Mouse (Mus musculus): ENCODE measurements around the gene Rufy1. TPM values are rescaled to one million over a fixed set of nuclear protein-coding genes. Genes with fewer than 3 reads are reported as not detected.
"Not testable (repeated sequence)": the region's sequence is repeated elsewhere in the genome, so short reads cannot be mapped to it uniquely, and the experiment has no call there.

Rufy1 gene
- 10 to 100 TPM; 29.6 to 30.1 TPM for total RNA-seq (2021)

GRCm38 (mm10) chr11:50430277-50431133 lies at the start of gene Rufy1:
Gene Rufy1, minus strand, starts transcription at chr11:50431125.
- peak; percentile 82 to 85 for DNase-seq

- DNase-seq: no peak
Observed at GRCm38 (mm10) chr11:50478072-50478471, 47.1 kb upstream of the Rufy1 start.

- no peak for DNase-seq
Observed at GRCm38 (mm10) chr11:50477486-50478070, 46.7 kb upstream of the Rufy1 start.

DNA sequence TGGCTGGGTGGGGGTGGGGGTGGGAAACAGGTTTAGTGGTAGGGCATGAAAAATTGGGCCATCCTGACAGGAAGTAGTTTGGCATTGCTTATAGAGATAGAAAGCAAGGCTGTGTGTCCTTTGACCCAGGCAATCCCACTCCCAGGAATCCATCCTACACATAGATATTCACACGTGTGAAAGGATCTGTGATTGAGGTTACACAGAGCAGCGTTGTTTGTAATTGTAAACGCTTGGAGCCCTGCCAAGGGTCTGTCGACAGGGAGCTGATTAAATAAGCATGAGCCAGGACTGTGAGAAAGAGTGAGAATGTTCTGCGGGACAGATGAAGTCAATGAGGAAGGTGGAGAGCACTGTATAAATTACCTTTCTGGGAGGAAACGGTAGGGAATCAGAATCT lies 46.0 kb upstream of the Rufy1 start:
- no peak for DNase-seq

DNA sequence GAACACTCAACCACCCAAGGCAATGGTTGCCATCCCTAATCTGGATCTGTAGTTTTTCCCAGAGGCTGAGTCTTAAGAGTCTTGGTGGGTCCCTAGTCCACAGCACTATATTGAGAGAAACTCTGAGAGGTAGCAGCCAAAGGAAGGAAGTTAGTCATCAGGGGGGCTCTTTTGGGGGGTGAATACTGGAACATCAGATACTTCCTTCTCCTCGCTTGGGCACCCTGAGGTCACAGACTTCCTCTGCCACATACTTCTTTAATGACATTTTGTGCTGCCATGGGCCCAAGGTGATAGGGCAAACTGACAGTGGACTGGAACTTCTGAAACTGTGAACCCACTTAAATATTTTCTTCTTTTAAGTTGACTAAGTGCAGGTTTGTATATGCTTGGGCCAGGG lies 43.0 kb upstream of the Rufy1 start:
- no peak for DNase-seq

DNA sequence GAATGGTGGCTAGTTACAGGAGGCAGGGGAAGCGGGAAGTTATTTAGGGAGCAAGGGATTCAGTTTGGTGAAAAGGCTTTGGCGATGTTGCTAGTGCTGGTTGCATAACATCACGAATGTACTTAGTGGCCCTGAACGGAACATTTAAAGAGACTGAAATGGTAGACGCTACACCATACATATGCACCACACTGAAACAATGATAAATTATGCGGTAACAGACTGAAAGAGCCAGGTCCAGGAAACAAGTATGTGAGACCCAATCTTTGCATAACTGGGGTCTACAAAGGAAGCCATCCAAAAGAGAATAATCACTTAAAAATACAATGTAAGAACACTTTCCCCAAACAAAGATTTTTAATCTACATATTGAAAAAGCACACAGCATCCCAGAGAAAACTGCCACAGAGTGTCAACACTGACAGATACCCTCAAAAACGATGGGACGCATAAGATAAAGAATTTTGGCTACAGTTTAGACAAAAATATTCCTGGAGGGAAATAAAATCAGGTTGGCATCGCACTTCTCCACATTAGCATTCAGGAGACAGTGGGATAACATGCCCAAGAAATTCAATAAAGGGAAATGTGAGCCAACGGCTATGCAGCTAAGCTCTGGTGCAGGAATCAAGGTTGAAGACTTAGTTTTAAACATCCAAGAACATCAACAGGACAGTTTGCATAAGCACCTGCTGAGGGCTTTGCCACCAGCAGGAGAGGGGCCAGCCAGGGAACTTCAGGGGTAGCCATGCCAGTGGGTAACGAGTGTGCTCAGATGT lies 41.4 kb upstream of the Rufy1 start:
- no peak for DNase-seq

DNA sequence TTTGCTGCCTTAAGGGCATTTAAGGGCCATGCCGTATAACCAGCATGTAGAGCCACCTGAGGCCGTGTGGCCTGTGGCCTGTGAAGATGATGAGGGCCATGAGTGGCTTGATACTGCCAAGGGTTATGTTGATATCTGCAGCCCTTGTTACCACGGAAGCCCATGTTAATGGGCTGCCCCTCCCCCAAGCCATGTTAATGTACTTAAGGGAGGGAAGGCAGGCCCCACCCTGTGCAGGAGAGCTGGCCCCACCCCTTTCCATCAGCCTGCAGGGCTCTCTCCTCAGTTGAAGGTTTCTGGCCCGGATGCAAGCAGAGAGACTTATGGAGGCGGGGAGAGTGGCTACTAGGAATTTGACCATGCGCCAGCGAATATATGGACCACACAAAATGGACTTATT lies 30.6 kb upstream of the Rufy1 start:
- DNase-seq: no peak

- DNase-seq: no peak
Observed at GRCm38 (mm10) chr11:50459250-50459649, 28.3 kb upstream of the Rufy1 start.

DNA sequence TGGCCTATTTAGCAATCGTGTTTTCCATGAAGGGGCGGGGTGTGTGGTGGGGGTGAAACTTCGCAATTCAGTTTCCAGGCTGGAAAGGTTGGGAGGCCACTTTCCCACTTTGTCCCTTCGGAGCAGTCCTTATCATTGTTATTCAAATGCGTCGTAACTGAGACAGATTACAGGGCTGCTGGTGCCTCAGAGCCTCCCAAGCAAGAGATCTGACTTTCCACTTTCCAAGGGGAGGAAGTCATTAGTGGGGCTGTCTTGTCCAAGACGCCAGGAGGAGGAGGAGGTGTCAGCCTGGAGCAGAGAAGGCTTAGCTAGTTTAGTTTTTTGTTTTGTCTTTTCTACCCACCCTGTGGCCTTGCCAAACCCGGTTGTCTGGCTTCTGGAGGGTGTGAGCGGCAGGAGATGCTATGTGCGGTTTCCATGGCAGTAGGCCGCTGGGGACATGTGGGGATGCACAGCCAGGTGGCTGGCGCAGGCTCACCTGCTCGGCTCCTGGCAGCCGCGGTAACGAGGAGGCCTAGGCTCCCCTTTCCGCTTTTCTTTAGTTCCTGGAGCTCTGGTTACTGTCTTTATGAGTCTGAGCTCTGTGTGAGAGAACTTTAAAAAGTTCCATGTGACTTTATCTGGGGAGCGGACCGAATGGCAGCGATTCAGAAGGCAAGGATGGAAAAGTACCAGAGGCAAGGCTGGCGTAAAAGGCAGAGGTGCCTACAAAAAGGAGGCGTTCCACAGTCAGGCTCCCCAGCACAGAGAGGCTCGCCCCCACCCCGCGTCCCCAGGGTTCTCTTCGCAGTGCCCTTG lies 26.4 kb upstream of the Rufy1 start:
- no peak for DNase-seq

- no peak for DNase-seq
Observed at GRCm38 (mm10) chr11:50456455-50456854, 25.5 kb upstream of the Rufy1 start.

DNA sequence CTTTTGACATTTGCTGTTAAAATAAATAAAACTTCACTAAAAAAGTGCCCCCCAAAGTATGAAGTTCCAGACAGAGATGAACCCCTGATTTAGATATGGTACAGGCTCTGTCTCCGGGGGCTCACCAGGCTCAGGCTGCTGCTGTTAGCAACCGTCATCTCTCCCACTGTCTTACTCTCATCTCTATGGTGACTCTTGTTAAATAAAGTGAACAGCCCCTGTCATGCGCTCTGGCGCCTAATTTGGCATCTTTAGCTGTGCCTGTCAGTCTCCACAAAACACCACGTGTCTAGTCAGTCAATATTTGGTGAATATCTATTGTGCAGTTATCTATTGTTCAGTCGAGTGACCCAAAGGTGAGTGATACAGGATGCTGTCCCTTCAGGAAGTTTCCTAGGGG lies 24.0 kb upstream of the Rufy1 start:
- DNase-seq: no peak

DNA sequence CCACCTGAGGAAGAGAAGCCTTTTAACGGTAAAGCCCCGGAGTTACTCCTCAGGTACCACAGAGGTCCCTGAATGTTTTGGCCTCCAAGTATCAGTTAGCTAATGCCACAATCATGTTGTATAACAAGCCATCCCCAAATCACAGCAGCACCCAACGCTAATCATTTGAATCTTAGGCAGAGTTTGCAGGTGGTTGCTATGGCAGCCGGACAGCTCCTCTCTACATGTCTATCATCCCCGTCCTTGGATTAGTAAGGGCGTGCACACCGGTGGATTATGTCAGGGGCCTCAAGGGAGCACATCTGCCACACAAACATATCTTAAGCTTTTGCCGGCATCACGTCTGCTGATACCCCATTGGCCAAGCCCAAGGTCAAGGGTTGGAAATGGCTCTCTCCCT lies 19.3 kb upstream of the Rufy1 start:
- no peak for DNase-seq

DNA sequence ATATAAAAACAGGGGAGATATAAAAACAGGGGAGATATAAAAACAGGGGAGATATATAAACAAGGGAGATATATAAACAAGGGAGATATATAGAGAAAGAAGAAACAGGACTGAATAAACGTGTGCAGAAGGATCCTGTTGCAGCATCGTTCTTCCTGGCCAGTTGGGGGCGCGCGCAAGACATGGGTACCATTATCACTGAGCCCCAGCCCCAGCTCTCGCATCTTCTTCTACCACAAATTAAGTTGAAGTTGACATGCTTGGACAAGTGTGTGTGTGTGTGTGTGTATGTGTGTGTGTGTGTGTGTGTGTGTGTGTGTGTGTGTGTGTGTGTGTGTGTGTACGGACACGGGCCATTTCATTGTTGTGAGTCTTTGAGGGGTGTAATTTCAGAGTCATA lies 17.2 kb upstream of the Rufy1 start:
- DNase-seq: not testable (repeated sequence)

GRCm38 (mm10) chr11:50443259-50444065 lies 12.5 kb upstream of the Rufy1 start:
- no peak for DNase-seq

GRCm38 (mm10) chr11:50441637-50442036 lies 10.7 kb upstream of the Rufy1 start:
- no peak for DNase-seq

DNA sequence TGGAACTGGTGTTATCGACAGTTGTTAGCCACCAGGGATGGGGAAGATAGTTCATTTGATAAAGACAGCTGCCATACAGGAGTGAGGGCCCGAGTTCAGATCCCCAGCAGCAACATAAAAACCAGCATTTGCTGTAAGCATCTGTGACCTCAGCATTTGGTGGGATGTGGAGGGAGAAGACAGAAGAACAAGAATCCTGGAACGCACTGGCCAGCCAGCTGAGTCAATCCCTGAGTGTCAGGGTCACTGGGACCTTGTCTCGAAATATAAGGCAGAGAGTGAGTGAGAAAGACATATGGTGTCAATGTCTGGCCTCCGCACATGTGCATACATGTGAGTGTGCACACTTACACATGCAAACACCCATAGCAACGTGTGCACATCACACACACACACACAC lies 9.8 kb upstream of the Rufy1 start:
- DNase-seq: no peak

GRCm38 (mm10) chr11:50439857-50440256 lies 8.9 kb upstream of the Rufy1 start:
- DNase-seq: no peak

DNA sequence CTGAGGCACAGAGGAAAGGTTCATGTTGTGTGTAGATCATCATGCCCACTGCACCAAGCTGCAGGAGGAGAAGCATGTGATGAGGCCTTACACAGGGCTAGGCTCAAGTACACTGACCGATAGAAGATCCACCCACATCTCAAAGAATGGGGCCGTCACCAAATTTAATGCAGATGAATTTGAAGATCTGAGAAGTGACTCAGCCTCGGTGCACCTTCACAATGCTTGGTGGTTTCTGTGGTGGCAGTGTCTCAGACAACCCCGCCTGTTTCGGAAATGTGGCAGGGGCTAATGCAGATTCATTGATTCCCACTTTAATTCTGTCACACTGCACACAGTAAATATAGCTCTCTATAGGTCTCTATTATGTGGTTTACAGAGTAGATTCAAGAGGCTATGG lies 2.0 kb upstream of the Rufy1 start:
- no peak for DNase-seq

DNA sequence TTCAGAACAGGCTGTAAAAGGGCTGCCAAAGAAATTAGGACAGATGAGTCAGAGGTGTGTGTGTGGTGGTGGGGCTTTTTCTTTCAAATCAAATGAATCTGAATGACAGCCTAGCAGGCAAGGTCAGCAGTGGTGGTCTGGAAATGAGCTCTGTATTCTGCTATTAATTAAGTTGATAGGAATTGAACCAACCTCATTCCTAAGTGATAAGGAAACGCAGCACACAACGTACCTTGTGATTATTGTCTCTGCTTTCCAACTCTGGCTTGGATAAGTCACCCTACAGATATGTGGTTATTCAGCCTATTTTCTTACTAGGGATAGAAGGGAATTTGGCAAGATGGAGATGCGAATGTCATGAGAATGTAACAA lies 1.1 kb upstream of the Rufy1 start:
- DNase-seq: no peak

DNA sequence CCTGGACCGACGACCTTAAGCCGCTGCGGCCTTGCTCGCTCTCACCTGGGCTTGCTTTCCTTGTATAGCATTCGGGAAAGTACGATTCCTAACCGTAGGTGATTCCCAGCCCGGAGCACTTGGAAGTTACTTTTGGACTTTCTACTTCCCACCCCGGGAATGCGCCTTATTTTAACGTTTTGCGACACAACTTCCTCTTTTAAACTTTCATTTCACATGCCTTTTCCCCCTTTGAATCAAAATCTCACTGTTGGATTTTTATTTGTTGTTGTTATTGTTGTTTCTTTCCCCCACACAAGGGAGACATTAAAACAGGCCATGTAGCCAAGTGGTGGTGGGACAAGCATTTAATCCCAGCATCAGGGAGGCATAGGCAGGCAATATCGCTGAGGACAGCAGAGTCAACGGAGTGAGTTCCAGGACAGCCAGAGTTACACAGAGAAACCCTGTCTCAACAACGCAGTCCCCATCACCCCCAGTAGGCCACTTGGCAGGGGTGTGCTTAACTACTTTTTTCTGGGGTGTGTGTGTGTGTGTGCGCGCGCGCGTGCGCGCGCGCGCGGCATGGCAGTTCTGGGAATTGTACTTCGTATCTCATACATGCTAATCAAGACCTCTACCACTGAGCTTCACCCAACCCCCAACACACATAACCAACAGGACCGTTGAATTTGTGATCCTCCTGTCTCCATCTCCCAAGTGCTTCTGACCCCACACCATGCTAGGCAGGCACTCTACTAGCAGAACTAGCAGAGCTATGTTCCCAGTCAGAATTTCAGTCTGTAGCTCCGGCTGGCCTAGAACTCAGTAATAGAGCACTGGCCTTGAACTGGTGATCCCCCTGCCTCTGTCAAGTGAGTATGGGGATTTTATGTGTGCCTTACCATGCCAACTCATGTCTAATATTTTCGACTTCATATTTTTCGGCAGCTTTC lies 476 bp upstream of the Rufy1 start:
- DNase-seq: no peak

GRCm38 (mm10) chr11:50426056-50426455 lies 4.9 kb downstream of the Rufy1 start:
- no peak for DNase-seq

Measured in layer of hippocampus, postnatal 36 days (tissue).